Mouse (Mus musculus): ENCODE data around the gene Rad51b. TPM values are rescaled to one million over a fixed set of nuclear protein-coding genes. Genes with fewer than 3 reads are reported as not detected.

Rad51b gene
- polyA plus RNA-seq, 1 experiment from 2014 or later: 2.7 TPM

- Histone ChIP-seq H3K27ac (ENCODE audit: low read depth, low read length) (no peak overlapping the region), H3K4me3 (ENCODE audit: low read length) (no peak overlapping the region), H3K36me3 (ENCODE audit: control insufficient read depth, insufficient read depth, low read length) (no peaks in the 10 kb centered on the region), H3K9me3 (ENCODE audit: control insufficient read depth, low read length) (no peaks in the 10 kb centered on the region), H3K27me3 (replicated peaks; ENCODE audit: control insufficient read depth, insufficient read depth, low read length) (no peaks in the 10 kb centered on the region), H3K9ac (ENCODE audit: low read depth, low read length) (no peak overlapping the region), H3K4me1 (ENCODE audit: control insufficient read depth, insufficient read depth, low read depth, low read length) (no peaks in the 10 kb centered on the region), H3K4me2 (ENCODE audit: low read length) (no peak overlapping the region)
- WGBS: 20% methylated on average over 10 of the region's 10 CpGs
- ATAC-seq: peak; percentile 87
These were observed 61.6 kb downstream of the Rad51b start for GRCm38 (mm10) chr12:79358613-79359218.

- ATAC-seq: no peak
- H3K9me3 ChIP-seq (ENCODE audit: control insufficient read depth, low read length): no peaks in the 10 kb centered on the region
- no peak overlapping the region for H3K27ac ChIP-seq (ENCODE audit: low read depth, low read length)
- no peaks in the 10 kb centered on the region for H3K4me1 ChIP-seq (ENCODE audit: control insufficient read depth, insufficient read depth, low read depth, low read length)
- H3K9ac ChIP-seq (ENCODE audit: low read depth, low read length): no peak overlapping the region
- WGBS: 98% methylated on average over 2 of the region's 2 CpGs
- no peaks in the 10 kb centered on the region for H3K36me3 ChIP-seq (ENCODE audit: control insufficient read depth, insufficient read depth, low read length)
- H3K4me2 ChIP-seq (ENCODE audit: low read length): no peak overlapping the region
- H3K4me3 ChIP-seq (ENCODE audit: low read length): no peak overlapping the region
- H3K27me3 ChIP-seq (replicated peaks; ENCODE audit: control insufficient read depth, insufficient read depth, low read length): no peaks in the 10 kb centered on the region
These were observed 62.3 kb downstream of the Rad51b start for GRCm38 (mm10) chr12:79359404-79359803.

GRCm38 (mm10) chr12:79362219-79362618 lies 65.1 kb downstream of the Rad51b start:
- 64% methylated on average over 1 of the region's 1 CpGs for WGBS
- H3K27ac ChIP-seq (ENCODE audit: low read depth, low read length): no peak overlapping the region
- no peak overlapping the region for H3K9ac ChIP-seq (ENCODE audit: low read depth, low read length)
- H3K36me3 ChIP-seq (ENCODE audit: control insufficient read depth, insufficient read depth, low read length): no peaks in the 10 kb centered on the region
- H3K27me3 ChIP-seq (replicated peaks; ENCODE audit: control insufficient read depth, insufficient read depth, low read length): no peaks in the 10 kb centered on the region
- H3K4me3 ChIP-seq (ENCODE audit: low read length): no peak overlapping the region
- no peak overlapping the region for H3K4me2 ChIP-seq (ENCODE audit: low read length)
- H3K4me1 ChIP-seq (ENCODE audit: control insufficient read depth, insufficient read depth, low read depth, low read length): no peaks in the 10 kb centered on the region
- no peaks in the 10 kb centered on the region for H3K9me3 ChIP-seq (ENCODE audit: control insufficient read depth, low read length)
- no peak for ATAC-seq

- no peak for ATAC-seq
- Histone ChIP-seq H3K9ac (ENCODE audit: low read depth, low read length) (no peak overlapping the region), H3K27me3 (replicated peaks; ENCODE audit: control insufficient read depth, insufficient read depth, low read length) (no peaks in the 10 kb centered on the region), H3K4me1 (ENCODE audit: control insufficient read depth, insufficient read depth, low read depth, low read length) (no peaks in the 10 kb centered on the region), H3K4me2 (ENCODE audit: low read length) (no peak overlapping the region), H3K9me3 (ENCODE audit: control insufficient read depth, low read length) (no peaks in the 10 kb centered on the region), H3K4me3 (ENCODE audit: low read length) (no peak overlapping the region), H3K27ac (ENCODE audit: low read depth, low read length) (no peak overlapping the region), H3K36me3 (ENCODE audit: control insufficient read depth, insufficient read depth, low read length) (no peaks in the 10 kb centered on the region)
- WGBS: 93% methylated on average over 2 of the region's 2 CpGs
These were observed 67.2 kb downstream of the Rad51b start for GRCm38 (mm10) chr12:79364284-79364683.

- whole genome bisulfite sequencing: 94% methylated on average over 3 of the region's 3 CpGs
- Histone ChIP-seq H3K36me3 (ENCODE audit: control insufficient read depth, insufficient read depth, low read length) (no peaks in the 10 kb centered on the region), H3K4me2 (ENCODE audit: low read length) (no peak overlapping the region), H3K27ac (ENCODE audit: low read depth, low read length) (no peak overlapping the region), H3K27me3 (replicated peaks; ENCODE audit: control insufficient read depth, insufficient read depth, low read length) (no peaks in the 10 kb centered on the region), H3K9me3 (ENCODE audit: control insufficient read depth, low read length) (no peaks in the 10 kb centered on the region), H3K4me1 (ENCODE audit: control insufficient read depth, insufficient read depth, low read depth, low read length) (no peaks in the 10 kb centered on the region), H3K4me3 (ENCODE audit: low read length) (no peak overlapping the region), H3K9ac (ENCODE audit: low read depth, low read length) (no peak overlapping the region)
- ATAC-seq: no peak
These were observed 71.7 kb downstream of the Rad51b start for GRCm38 (mm10) chr12:79368818-79369217.

GRCm38 (mm10) chr12:79369512-79370165 lies 72.6 kb downstream of the Rad51b start:
- 87% methylated on average over 7 of the region's 7 CpGs for WGBS

GRCm38 (mm10) chr12:79372697-79373096 lies 75.6 kb downstream of the Rad51b start:
- no peak for ATAC-seq
- Histone ChIP-seq H3K27ac (ENCODE audit: low read depth, low read length) (no peak overlapping the region), H3K4me3 (ENCODE audit: low read length) (no peak overlapping the region), H3K27me3 (replicated peaks; ENCODE audit: control insufficient read depth, insufficient read depth, low read length) (no peaks in the 10 kb centered on the region), H3K9me3 (ENCODE audit: control insufficient read depth, low read length) (no peaks in the 10 kb centered on the region), H3K36me3 (ENCODE audit: control insufficient read depth, insufficient read depth, low read length) (no peaks in the 10 kb centered on the region), H3K9ac (ENCODE audit: low read depth, low read length) (no peak overlapping the region), H3K4me2 (ENCODE audit: low read length) (no peak overlapping the region), H3K4me1 (ENCODE audit: control insufficient read depth, insufficient read depth, low read depth, low read length) (no peaks in the 10 kb centered on the region)
- 88% methylated on average over 5 of the region's 5 CpGs for WGBS

More at GRCm38 (mm10) chr12:79369512-79370165, 72.6 kb downstream of the Rad51b start:
- no peaks in the 10 kb centered on the region for H3K36me3 ChIP-seq (ENCODE audit: control insufficient read depth, insufficient read depth, low read length)
- no peaks in the 10 kb centered on the region for H3K4me1 ChIP-seq (ENCODE audit: control insufficient read depth, insufficient read depth, low read depth, low read length)
- no peak overlapping the region for H3K9ac ChIP-seq (ENCODE audit: low read depth, low read length)
- no peak overlapping the region for H3K4me2 ChIP-seq (ENCODE audit: low read length)
- no peaks in the 10 kb centered on the region for H3K9me3 ChIP-seq (ENCODE audit: control insufficient read depth, low read length)
- H3K4me3 ChIP-seq (ENCODE audit: low read length): no peak overlapping the region
- no peaks in the 10 kb centered on the region for H3K27me3 ChIP-seq (replicated peaks; ENCODE audit: control insufficient read depth, insufficient read depth, low read length)
- no peak for ATAC-seq
- no peak overlapping the region for H3K27ac ChIP-seq (ENCODE audit: low read depth, low read length)

GRCm38 (mm10) chr12:79377378-79377777 lies 80.3 kb downstream of the Rad51b start:
- H3K4me1 ChIP-seq (ENCODE audit: control insufficient read depth, insufficient read depth, low read depth, low read length): no peaks in the 10 kb centered on the region
- no peak for ATAC-seq
- no peak overlapping the region for H3K4me2 ChIP-seq (ENCODE audit: low read length)
- H3K9ac ChIP-seq (ENCODE audit: low read depth, low read length): no peak overlapping the region
- H3K27me3 ChIP-seq (replicated peaks; ENCODE audit: control insufficient read depth, insufficient read depth, low read length): no peaks in the 10 kb centered on the region
- WGBS: 97% methylated on average over 1 of the region's 1 CpGs
- H3K9me3 ChIP-seq (ENCODE audit: control insufficient read depth, low read length): no peaks in the 10 kb centered on the region
- no peak overlapping the region for H3K27ac ChIP-seq (ENCODE audit: low read depth, low read length)
- no peaks in the 10 kb centered on the region for H3K36me3 ChIP-seq (ENCODE audit: control insufficient read depth, insufficient read depth, low read length)
- H3K4me3 ChIP-seq (ENCODE audit: low read length): no peak overlapping the region

- Histone ChIP-seq H3K27ac (ENCODE audit: low read depth, low read length) (no peak overlapping the region), H3K9ac (ENCODE audit: low read depth, low read length) (no peak overlapping the region), H3K36me3 (ENCODE audit: control insufficient read depth, insufficient read depth, low read length) (no peaks in the 10 kb centered on the region), H3K9me3 (ENCODE audit: control insufficient read depth, low read length) (no peaks in the 10 kb centered on the region), H3K4me3 (ENCODE audit: low read length) (no peak overlapping the region), H3K27me3 (replicated peaks; ENCODE audit: control insufficient read depth, insufficient read depth, low read length) (no peaks in the 10 kb centered on the region), H3K4me1 (ENCODE audit: control insufficient read depth, insufficient read depth, low read depth, low read length) (no peaks in the 10 kb centered on the region), H3K4me2 (ENCODE audit: low read length) (no peak overlapping the region)
- no peak for ATAC-seq
- WGBS: 40% methylated on average over 4 of the region's 4 CpGs
These were observed 80.8 kb downstream of the Rad51b start for GRCm38 (mm10) chr12:79377861-79378260.
